Mouse (Mus musculus) C2C12 (cell line): Measurements from ENCODE around the gene Sepsecs. TPM values are rescaled to one million over a fixed set of nuclear protein-coding genes. Genes with fewer than 3 reads are reported as not detected.
A peak's percentile ranks its signal among the peaks of the same experiment; 100 is the strongest.

Experiments used
- H3K27me3 ChIP-seq: one replicate; pipeline ENCODE4 v1.6.1; 2011; ENCODE audit not compliant: control insufficient read depth, insufficient read depth, insufficient read length
- H3K36me3 ChIP-seq: one replicate; pipeline ENCODE4 v1.6.1; 2011; ENCODE audit not compliant: control insufficient read depth, insufficient read depth
- H3K4me3 ChIP-seq: one replicate; pipeline ENCODE4 v1.5.1; 2011; ENCODE audit warnings: mild to moderate bottlenecking, control low read depth; ENCODE audit not compliant: poor library complexity, insufficient read depth, severe bottlenecking
- H3K79me2 ChIP-seq: one replicate; pipeline ENCODE4 v1.6.1; 2011; ENCODE audit not compliant: control insufficient read depth, insufficient read depth
- H3K79me3 ChIP-seq: one replicate; pipeline ENCODE4 v1.6.1; 2011; ENCODE audit warnings: low read depth, control low read depth
- H3ac ChIP-seq: one replicate; pipeline ENCODE3; 2011; ENCODE audit warnings: low read depth; ENCODE audit not compliant: control insufficient read depth, insufficient read length
- CEBPB ChIP-seq: IDR thresholded peaks from one replicate; pipeline ENCODE4 v1.6.1; 2011; ENCODE audit warnings: low read depth, mild to moderate bottlenecking, control low read depth, moderate library complexity
- CTCF ChIP-seq: IDR thresholded peaks from one replicate; pipeline ENCODE4 v1.5.1; 2011; ENCODE audit not compliant: control insufficient read depth, insufficient read depth, insufficient read length
- FOSL1 ChIP-seq: IDR thresholded peaks from one replicate; pipeline ENCODE4 v1.8.0; 2011; ENCODE audit warnings: mild to moderate bottlenecking, low read length; ENCODE audit not compliant: poor library complexity, insufficient read depth, severe bottlenecking
- MAX ChIP-seq: IDR thresholded peaks from one replicate; pipeline ENCODE4 v1.6.1; 2011; ENCODE audit warnings: mild to moderate bottlenecking, control low read depth
- MYOD1 ChIP-seq: IDR thresholded peaks from one replicate; pipeline ENCODE4 v1.6.1; 2011; ENCODE audit warnings: low read depth; ENCODE audit not compliant: control insufficient read depth, insufficient read length
- MYOG ChIP-seq: IDR thresholded peaks from one replicate; pipeline ENCODE4 v1.6.1; 2011; ENCODE audit not compliant: control insufficient read depth, insufficient read length; ENCODE audit errors: extremely low read depth
- USF1 ChIP-seq: IDR thresholded peaks from one replicate; pipeline ENCODE4 v1.6.1; 2011; ENCODE audit warnings: low read depth, mild to moderate bottlenecking, control low read depth, moderate library complexity
- polyA plus RNA-seq: library from polyadenylated mRNA; unstranded; fragments of >200 nt; fragmentation: generic; extraction: Trizol; gene quantifications from one replicate; pipeline ENCODE4 v1.2.1, GENCODE M21; 2012; ENCODE audit warnings: missing spikeins

The Sepsecs gene
- polyA plus RNA-seq, 1 experiment: 3.3 TPM

- Histone ChIP-seq H3K36me3 (peaks cover 36% of the 10 kb centered on the region), H3K4me3 (no peak overlapping the region), H3K79me2 (no peaks in the 10 kb centered on the region), H3ac (no peak overlapping the region), H3K27me3 (no peaks in the 10 kb centered on the region), H3K79me3 (no peaks in the 10 kb centered on the region)
- TF ChIP-seq USF1: no peak
- no peak for TF ChIP-seq MYOD1
- TF ChIP-seq MAX: no peak
- no peak for TF ChIP-seq CTCF
- no peak for TF ChIP-seq FOSL1
- TF ChIP-seq MYOG: no peak
- TF ChIP-seq CEBPB: no peak
Measured at GRCm38 (mm10) chr5:52641736-52642135, 27.8 kb downstream of the Sepsecs start.

- Histone ChIP-seq H3K79me2 (no peaks in the 10 kb centered on the region), H3K27me3 (no peaks in the 10 kb centered on the region), H3ac (no peak overlapping the region), H3K4me3 (no peak overlapping the region), H3K79me3 (no peaks in the 10 kb centered on the region), H3K36me3 (peaks cover 22% of the 10 kb centered on the region)
- TF ChIP-seq MAX (no peak), FOSL1 (no peak), USF1 (no peak)
Measured at GRCm38 (mm10) chr5:52638916-52639315, 30.6 kb downstream of the Sepsecs start.

GRCm38 (mm10) chr5:52638006-52638405, 31.5 kb downstream of the Sepsecs start:
- no peaks in the 10 kb centered on the region for H3K79me2 ChIP-seq
- no peak overlapping the region for H3ac ChIP-seq
- H3K79me3 ChIP-seq: no peaks in the 10 kb centered on the region
- no peak overlapping the region for H3K4me3 ChIP-seq
- TF ChIP-seq CTCF (no peak), CEBPB (no peak)
- H3K27me3 ChIP-seq: no peaks in the 10 kb centered on the region
- peaks cover 14% of the 10 kb centered on the region for H3K36me3 ChIP-seq

GRCm38 (mm10) chr5:52636923-52637322, 32.6 kb downstream of the Sepsecs start:
- TF ChIP-seq CEBPB: no peak
- TF ChIP-seq MYOD1: no peak
- no peak for TF ChIP-seq FOSL1
- TF ChIP-seq MAX: no peak
- no peak for TF ChIP-seq CTCF
- TF ChIP-seq MYOG: no peak
- no peak for TF ChIP-seq USF1
- Histone ChIP-seq H3ac (no peak overlapping the region), H3K36me3 (peaks cover 7% of the 10 kb centered on the region), H3K4me3 (no peak overlapping the region), H3K79me3 (no peaks in the 10 kb centered on the region), H3K27me3 (no peaks in the 10 kb centered on the region), H3K79me2 (no peaks in the 10 kb centered on the region)

- H3K79me2 ChIP-seq: no peaks in the 10 kb centered on the region
- TF ChIP-seq MYOD1 (no peak), FOSL1 (no peak), MYOG (no peak), CEBPB (no peak), MAX (no peak), CTCF (no peak), USF1 (no peak)
- H3ac ChIP-seq: no peak overlapping the region
- no peaks in the 10 kb centered on the region for H3K27me3 ChIP-seq
- no peaks in the 10 kb centered on the region for H3K79me3 ChIP-seq
- peaks cover 2% of the 10 kb centered on the region for H3K36me3 ChIP-seq
- no peak overlapping the region for H3K4me3 ChIP-seq
Measured at GRCm38 (mm10) chr5:52636025-52636755, 33.3 kb downstream of the Sepsecs start.

GRCm38 (mm10) chr5:52634017-52634416, 35.5 kb downstream of the Sepsecs start:
- no peaks in the 10 kb centered on the region for H3K27me3 ChIP-seq
- H3ac ChIP-seq: no peak overlapping the region
- no peaks in the 10 kb centered on the region for H3K79me3 ChIP-seq
- no peak for TF ChIP-seq USF1
- TF ChIP-seq CTCF: peak; percentile 52
- TF ChIP-seq MYOD1: no peak
- no peaks in the 10 kb centered on the region for H3K79me2 ChIP-seq
- no peaks in the 10 kb centered on the region for H3K36me3 ChIP-seq
- no peak overlapping the region for H3K4me3 ChIP-seq
